Mouse (Mus musculus) R1 (cell line): ENCODE measurements around the gene Slfn8.
"Not testable (repeated sequence)": the region's sequence is repeated elsewhere in the genome, so short reads cannot be mapped to it uniquely, and the experiment has no call there.

ENCODE experiments used
- DNase-seq: peaks from one replicate; pipeline ENCODE4 v3.0.0-alpha.2; 2018; ENCODE audit warnings: low read depth, low spot score

Gene Slfn8

GRCm38 (mm10) chr11:83020621-83021020, at the start of gene Slfn8:
TSS of gene Slfn8 (minus strand) at chr11:83020810.
- DNase-seq = no peak

GRCm38 (mm10) chr11:83067982-83068694, 47.5 kb upstream of the Slfn8 start:
- DNase-seq = peak; percentile 62

- no peak for DNase-seq
These were observed 46.3 kb upstream of the Slfn8 start for GRCm38 (mm10) chr11:83066640-83067531.

- DNase-seq = no peak
These were observed 45.1 kb upstream of the Slfn8 start for GRCm38 (mm10) chr11:83065441-83066344.

GRCm38 (mm10) chr11:83064946-83065345, 44.3 kb upstream of the Slfn8 start, which contains the start of gene Slfn2:
TSS of gene Slfn2 (plus strand) at chr11:83065112.
- DNase-seq = no peak

- no peak for DNase-seq
These were observed 43.3 kb upstream of the Slfn8 start for GRCm38 (mm10) chr11:83063941-83064349.

GRCm38 (mm10) chr11:83063126-83063525, 42.5 kb upstream of the Slfn8 start:
- DNase-seq = no peak

GRCm38 (mm10) chr11:83061806-83062205, 41.2 kb upstream of the Slfn8 start:
- DNase-seq = no peak

GRCm38 (mm10) chr11:83060412-83061020, 39.9 kb upstream of the Slfn8 start:
- DNase-seq = no peak

- peak; percentile 57 for DNase-seq
These were observed 37.3 kb upstream of the Slfn8 start for GRCm38 (mm10) chr11:83057863-83058262.

GRCm38 (mm10) chr11:83045642-83046041, 25.0 kb upstream of the Slfn8 start:
- no peak for DNase-seq

GRCm38 (mm10) chr11:83043891-83044290, 23.3 kb upstream of the Slfn8 start:
- DNase-seq = no peak

GRCm38 (mm10) chr11:83041000-83041399, 20.4 kb upstream of the Slfn8 start:
- DNase-seq = no peak

- DNase-seq = peak; percentile 80
These were observed 19.7 kb upstream of the Slfn8 start for GRCm38 (mm10) chr11:83040325-83040724.

- no peak for DNase-seq
These were observed 19.2 kb upstream of the Slfn8 start for GRCm38 (mm10) chr11:83039796-83040195.

- no peak for DNase-seq
These were observed 18.5 kb upstream of the Slfn8 start for GRCm38 (mm10) chr11:83039156-83039555.

GRCm38 (mm10) chr11:83038686-83039085, 18.1 kb upstream of the Slfn8 start:
- not testable (repeated sequence) for DNase-seq

- peak; percentile 22 for DNase-seq
These were observed 770 bp downstream of the Slfn8 start for GRCm38 (mm10) chr11:83019561-83020519.

GRCm38 (mm10) chr11:83016093-83016492, 4.5 kb downstream of the Slfn8 start:
- DNase-seq = no peak

- no peak for DNase-seq
These were observed 7.3 kb downstream of the Slfn8 start for GRCm38 (mm10) chr11:83013356-83013755.
